Mouse (Mus musculus) MEL-GATA-1-ER (cell line): Measurements from ENCODE around the gene Olfr1377.
"Not testable (repeated sequence)": the region's sequence is repeated elsewhere in the genome, so short reads cannot be mapped to it uniquely, and the experiment has no call there.

Source experiments
- DNase-seq: peaks from one replicate; pipeline ENCODE4 v3.0.0-alpha.2; 2012; ENCODE audit warnings: low read depth; ENCODE audit errors: extremely low read depth

Gene Olfr1377

GRCm38 (mm10) chr11:50981667-50982066 lies at the start of gene Olfr1377:
Gene Olfr1377 (plus strand): TSS chr11:50981967.
- no peak for DNase-seq

DNA sequence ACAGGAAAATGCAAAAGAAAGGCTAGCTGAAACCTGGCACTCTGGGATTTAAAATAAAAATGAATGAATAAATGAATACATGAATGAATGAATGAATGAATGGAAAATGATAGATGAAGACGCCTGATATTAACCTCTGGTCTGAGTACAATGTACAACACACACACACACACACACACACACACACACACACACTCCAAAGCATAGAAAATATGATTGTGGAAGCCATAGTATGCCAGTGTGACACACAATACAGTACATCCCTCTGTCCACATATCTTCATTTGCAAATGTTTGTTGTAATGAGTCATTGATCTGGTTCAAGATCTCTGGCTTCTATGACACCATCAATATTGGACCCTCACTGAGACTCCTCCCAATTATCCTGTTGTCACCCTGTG lies 49.7 kb upstream of the Olfr1377 start:
- no peak for DNase-seq

GRCm38 (mm10) chr11:50938435-50938834 lies 43.3 kb upstream of the Olfr1377 start:
- no peak for DNase-seq

- peak; percentile 5 for DNase-seq
Measured at GRCm38 (mm10) chr11:50939621-50940366, 42.0 kb upstream of the Olfr1377 start.

- no peak for DNase-seq
Measured at GRCm38 (mm10) chr11:50942386-50942785, 39.4 kb upstream of the Olfr1377 start.

DNA sequence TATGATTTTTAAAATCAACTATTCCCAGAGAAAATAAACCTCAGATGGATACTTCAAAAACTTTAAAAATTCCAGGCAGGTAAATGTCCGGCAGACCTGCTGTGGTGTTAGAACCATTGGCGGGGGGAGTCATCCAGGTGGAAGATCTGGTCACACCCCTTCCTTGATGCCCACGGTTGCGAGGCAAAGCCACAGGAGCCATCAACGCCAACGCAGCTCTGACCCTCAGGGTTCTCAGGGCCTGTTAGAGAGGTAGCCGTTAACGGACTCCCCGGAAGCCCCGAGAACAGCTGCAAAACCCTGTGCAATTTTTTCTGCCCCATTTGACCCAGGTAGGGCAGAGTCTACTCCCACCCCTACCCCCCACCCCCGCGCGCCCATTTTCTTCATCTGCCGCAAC lies 38.3 kb upstream of the Olfr1377 start, which contains the start of gene 4933414I15Rik:
Gene 4933414I15Rik, minus strand, starts transcription at position 260 of the 400 bp plus-strand sequence.
- no peak for DNase-seq

- no peak for DNase-seq
Measured at GRCm38 (mm10) chr11:50952290-50952689, 29.5 kb upstream of the Olfr1377 start.

- DNase-seq: no peak
Measured at GRCm38 (mm10) chr11:50953665-50954064, 28.1 kb upstream of the Olfr1377 start, which contains the start of gene Prop1. Gene Prop1 (minus strand): TSS chr11:50953765.

GRCm38 (mm10) chr11:50964886-50965285 lies 16.9 kb upstream of the Olfr1377 start:
- no peak for DNase-seq

GRCm38 (mm10) chr11:50966230-50966629 lies 15.5 kb upstream of the Olfr1377 start, which contains the start of gene Olfr1378:
Gene Olfr1378 (plus strand): TSS chr11:50966530.
- no peak for DNase-seq

DNA sequence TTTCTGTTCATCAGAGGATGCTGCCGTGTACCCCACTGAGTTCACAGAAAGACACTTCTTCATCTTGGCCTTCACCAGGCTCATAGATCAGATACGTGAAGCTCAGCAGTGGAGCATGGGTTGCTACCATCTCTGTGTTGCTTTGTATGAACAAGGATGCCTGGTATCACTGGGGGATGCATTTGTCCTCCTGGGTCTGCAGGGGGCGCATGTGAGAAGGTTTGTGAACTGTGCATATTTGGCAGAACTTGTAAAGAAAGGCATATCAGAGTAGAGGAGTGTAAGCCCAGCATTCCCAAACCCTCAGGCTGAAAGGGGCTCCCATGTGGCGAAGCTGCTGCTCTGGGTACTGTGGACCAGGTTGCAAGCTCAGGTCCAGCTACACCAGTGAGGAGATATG lies 4.6 kb upstream of the Olfr1377 start:
- DNase-seq: no peak

- no peak for DNase-seq
Measured at GRCm38 (mm10) chr11:51003296-51003695, 21.5 kb downstream of the Olfr1377 start, which contains the start of gene Olfr51. Gene Olfr51 (plus strand): TSS chr11:51003596.

- no peak for DNase-seq
Measured at GRCm38 (mm10) chr11:51011821-51012220, 30.1 kb downstream of the Olfr1377 start.

- no peak for DNase-seq
Measured at GRCm38 (mm10) chr11:51013936-51014335, 32.2 kb downstream of the Olfr1377 start, which contains the start of gene Olfr54. Gene Olfr54 (plus strand): TSS chr11:51014236.

- no peak for DNase-seq
Measured at GRCm38 (mm10) chr11:51016341-51016740, 34.6 kb downstream of the Olfr1377 start.

DNA sequence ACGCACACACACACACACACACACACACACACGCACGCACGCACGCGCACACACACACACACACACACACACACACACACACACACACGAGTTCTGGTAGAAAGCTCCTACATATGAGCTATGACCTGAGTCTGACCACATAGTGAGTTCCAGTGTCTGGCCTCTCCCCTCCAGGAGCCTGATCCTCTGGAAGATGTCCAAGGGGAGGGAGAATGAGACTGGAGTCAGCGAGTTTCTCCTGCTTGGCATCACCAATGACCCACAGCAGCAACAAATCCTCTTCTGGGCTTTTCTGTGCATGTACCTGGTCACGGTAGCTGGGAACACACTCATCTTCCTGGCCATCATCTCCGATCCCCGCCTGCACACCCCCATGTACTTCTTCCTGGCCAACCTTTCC lies 45.0 kb downstream of the Olfr1377 start:
- DNase-seq: not testable (repeated sequence)

DNA sequence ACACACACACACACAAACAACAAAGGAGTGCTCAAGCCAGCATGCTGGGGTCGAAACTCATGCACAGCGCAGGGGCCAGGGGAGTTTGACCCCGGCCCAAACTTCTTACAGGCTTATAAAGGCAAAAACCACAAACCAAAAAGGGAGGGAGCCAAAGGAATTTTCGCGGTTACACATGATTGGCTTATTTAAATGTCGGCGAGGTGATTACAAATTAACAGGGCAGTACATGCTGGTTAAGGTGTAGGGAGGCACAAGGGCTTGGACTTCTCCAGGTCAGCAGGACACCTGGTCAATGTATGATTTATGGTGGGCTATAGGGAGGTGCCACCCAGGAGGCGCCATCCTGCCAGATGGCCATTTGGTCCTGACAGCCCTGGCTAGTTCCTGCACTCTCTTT lies 47.6 kb downstream of the Olfr1377 start:
- not testable (repeated sequence) for DNase-seq

GRCm38 (mm10) chr11:51030225-51030624 lies 48.5 kb downstream of the Olfr1377 start:
- DNase-seq: no peak

- DNase-seq: no peak
Measured at GRCm38 (mm10) chr11:51032851-51033250, 51.1 kb downstream of the Olfr1377 start.

DNA sequence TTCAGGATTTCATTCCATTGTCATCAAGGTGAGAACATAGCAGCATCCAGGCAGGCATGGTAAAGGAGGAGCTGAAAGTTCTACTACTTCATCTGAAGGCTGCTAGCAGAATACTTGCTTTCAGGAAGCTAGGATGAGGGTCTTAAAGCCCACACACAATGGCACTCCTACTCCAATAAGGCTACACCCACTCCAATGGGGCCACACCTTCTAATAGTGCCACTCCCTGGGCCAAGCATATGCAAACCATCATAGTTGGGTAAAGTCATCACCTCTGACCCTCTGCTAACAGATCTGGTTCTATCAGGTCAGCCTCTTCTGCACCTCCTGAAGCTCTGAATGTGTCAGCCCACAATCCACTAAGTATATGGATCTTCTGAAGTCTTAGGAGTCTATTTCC lies 52.4 kb downstream of the Olfr1377 start:
- DNase-seq: not testable (repeated sequence)

GRCm38 (mm10) chr11:51035951-51036350 lies 54.2 kb downstream of the Olfr1377 start:
- DNase-seq: no peak
